Mouse (Mus musculus) myocyte (in vitro differentiated cells): ENCODE results near the gene Ydjc.

Source experiments
- CEBPB ChIP-seq: IDR thresholded peaks from 2 replicates; pipeline ENCODE4 v1.6.1; 2011; ENCODE audit warnings: mild to moderate bottlenecking, moderate library complexity; ENCODE audit not compliant: poor library complexity, insufficient read depth, severe bottlenecking
- E2F4 ChIP-seq: IDR thresholded peaks from one replicate; pipeline ENCODE4 v1.6.1; 2011; ENCODE audit warnings: mild to moderate bottlenecking, control low read depth, moderate library complexity; ENCODE audit not compliant: insufficient read depth
- POLR2A ChIP-seq: IDR thresholded peaks from one replicate; pipeline ENCODE4 v1.6.1; 2011; ENCODE audit warnings: low read depth, mild to moderate bottlenecking, control low read depth, moderate library complexity; ENCODE audit not compliant: insufficient read length
- POLR2AphosphoS2 ChIP-seq: IDR thresholded peaks from one replicate; pipeline ENCODE4 v1.6.1; 2011; ENCODE audit warnings: low read depth, control low read depth; ENCODE audit not compliant: insufficient read length
- TCF12 ChIP-seq: IDR thresholded peaks from one replicate; pipeline ENCODE4 v1.6.1; 2011; ENCODE audit warnings: mild to moderate bottlenecking, control low read depth; ENCODE audit not compliant: poor library complexity, insufficient read depth, severe bottlenecking
- USF1 ChIP-seq: IDR thresholded peaks from one replicate; pipeline ENCODE4 v1.6.1; 2011; ENCODE audit warnings: low read depth, mild to moderate bottlenecking, control low read depth, moderate library complexity

- no peak for TF ChIP-seq CEBPB
- no peak for TF ChIP-seq POLR2A
- TF ChIP-seq TCF12, result no peak
- no peak for TF ChIP-seq E2F4
- no peak for TF ChIP-seq USF1
- TF ChIP-seq POLR2AphosphoS2, result no peak
Observed at GRCm38 (mm10) chr16:17168049-17168448, 23.6 kb downstream of the Ydjc start.
